Mouse (Mus musculus) liver, embryonic 16.5 days (tissue): ENCODE results near the gene Slc16a10. TPM values are rescaled to one million over a fixed set of nuclear protein-coding genes. Genes with fewer than 3 reads are reported as not detected.
A peak's percentile ranks its signal among the peaks of the same experiment; 100 is the strongest.

Source experiments
- ATAC-seq: fragments of 200-750 bp; cut with Nextera tagmentation; 2 replicates; pipeline ENCODE4 v1.8.0; 2017; ENCODE audit warnings: low read depth, mild to moderate bottlenecking, moderate number of reproducible peaks, moderate library complexity
- H3K27ac ChIP-seq: fragments of 300-500 bp; sonication (generic); 2 replicates; pipeline ENCODE4 v1.5.1; 2014; ENCODE audit warnings: mild to moderate bottlenecking, low read length
- H3K27me3 ChIP-seq: fragments of 300-500 bp; sonication (generic); 2 replicates; pipeline ENCODE4 v1.6.1; 2014; ENCODE audit warnings: low read depth, low read length, mixed read lengths; ENCODE audit not compliant: control insufficient read depth, insufficient read depth
- H3K36me3 ChIP-seq: fragments of 300-500 bp; sonication (generic); 2 replicates; pipeline ENCODE4 v1.6.1; 2014; ENCODE audit warnings: mild to moderate bottlenecking; ENCODE audit not compliant: control insufficient read depth, insufficient read depth
- H3K4me1 ChIP-seq: fragments of 300-500 bp; sonication (generic); 2 replicates; pipeline ENCODE4 v1.6.1; 2014; ENCODE audit warnings: low read depth, low read length, mixed read lengths; ENCODE audit not compliant: control insufficient read depth
- H3K4me2 ChIP-seq: fragments of 300-500 bp; sonication (generic); 2 replicates; pipeline ENCODE4 v1.6.1; 2014; ENCODE audit warnings: low read depth, low read length, mixed read lengths
- H3K4me3 ChIP-seq: fragments of 300-500 bp; sonication (generic); 2 replicates; pipeline ENCODE4 v1.5.1; 2014; ENCODE audit warnings: low read depth, mild to moderate bottlenecking, low read length
- H3K9ac ChIP-seq: fragments of 300-500 bp; sonication (generic); 2 replicates; pipeline ENCODE4 v1.6.1; 2014; ENCODE audit warnings: low read depth, low read length
- H3K9me3 ChIP-seq: fragments of 300-500 bp; sonication (generic); replicated peaks from 2 replicates; pipeline ENCODE4 v1.6.1; 2016; ENCODE audit warnings: low read length; ENCODE audit not compliant: control insufficient read depth
- WGBS: fragments of 180-500 bp; shearing (Covaris S2); extraction: QIAGEN DNeasy Blood & Tissue Kit; methylation state at CpG from one replicate; pipeline ENCODE4 v1.1.7; 2014; ENCODE audit not compliant: insufficient replicate concordance; 5-methylcytosine and 5-hydroxymethylcytosine counted together
- polyA plus RNA-seq: library from polyadenylated mRNA; unstranded; fragments of >200 nt; fragmentation: Nextera tagmentation; extraction: Ambion mirVana; gene quantifications from 2 replicates; pipeline ENCODE4 v1.2.1, GENCODE M21; 2015

Slc16a10 gene
- polyA plus RNA-seq, 1 experiment from 2014 or later: 75.2 TPM

DNA sequence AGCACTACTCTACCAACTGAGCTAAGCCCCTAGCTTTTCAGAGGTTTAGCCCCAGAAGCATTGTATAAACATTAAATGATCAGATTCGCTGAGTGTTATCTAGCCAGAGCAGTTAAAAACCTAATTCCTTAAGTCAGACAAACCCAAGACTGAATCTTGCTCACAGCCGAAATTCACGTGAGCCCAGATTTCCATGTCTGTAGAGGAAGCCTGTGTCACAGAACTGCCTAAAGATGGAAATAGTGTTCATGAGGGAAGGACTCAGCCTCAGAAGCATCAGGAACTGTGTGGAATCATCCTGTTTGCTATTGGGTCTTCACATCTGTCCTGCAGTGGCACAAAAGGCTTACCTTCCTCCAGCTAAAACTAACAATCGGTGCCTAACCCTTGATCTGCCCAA is 2.4 kb downstream of the Slc16a10 start:
- H3K36me3 ChIP-seq: peaks cover 5% of the 10 kb centered on the region; the same call in 1 of the 2 replicates
- peak overlapping the region; percentile 56; the same call in 1 of the 2 replicates for H3K27ac ChIP-seq
- 58% methylated on average over 4 of the region's 4 CpGs for WGBS
- ATAC-seq: no peak
- peak overlapping the region; percentile 98 for H3K9ac ChIP-seq
- no peaks in the 10 kb centered on the region for H3K9me3 ChIP-seq
- H3K4me1 ChIP-seq: peaks cover 59% of the 10 kb centered on the region
- H3K27me3 ChIP-seq: no peaks in the 10 kb centered on the region
- peak overlapping the region; percentile 70 for H3K4me2 ChIP-seq
- peak overlapping the region; percentile 79 for H3K4me3 ChIP-seq

DNA sequence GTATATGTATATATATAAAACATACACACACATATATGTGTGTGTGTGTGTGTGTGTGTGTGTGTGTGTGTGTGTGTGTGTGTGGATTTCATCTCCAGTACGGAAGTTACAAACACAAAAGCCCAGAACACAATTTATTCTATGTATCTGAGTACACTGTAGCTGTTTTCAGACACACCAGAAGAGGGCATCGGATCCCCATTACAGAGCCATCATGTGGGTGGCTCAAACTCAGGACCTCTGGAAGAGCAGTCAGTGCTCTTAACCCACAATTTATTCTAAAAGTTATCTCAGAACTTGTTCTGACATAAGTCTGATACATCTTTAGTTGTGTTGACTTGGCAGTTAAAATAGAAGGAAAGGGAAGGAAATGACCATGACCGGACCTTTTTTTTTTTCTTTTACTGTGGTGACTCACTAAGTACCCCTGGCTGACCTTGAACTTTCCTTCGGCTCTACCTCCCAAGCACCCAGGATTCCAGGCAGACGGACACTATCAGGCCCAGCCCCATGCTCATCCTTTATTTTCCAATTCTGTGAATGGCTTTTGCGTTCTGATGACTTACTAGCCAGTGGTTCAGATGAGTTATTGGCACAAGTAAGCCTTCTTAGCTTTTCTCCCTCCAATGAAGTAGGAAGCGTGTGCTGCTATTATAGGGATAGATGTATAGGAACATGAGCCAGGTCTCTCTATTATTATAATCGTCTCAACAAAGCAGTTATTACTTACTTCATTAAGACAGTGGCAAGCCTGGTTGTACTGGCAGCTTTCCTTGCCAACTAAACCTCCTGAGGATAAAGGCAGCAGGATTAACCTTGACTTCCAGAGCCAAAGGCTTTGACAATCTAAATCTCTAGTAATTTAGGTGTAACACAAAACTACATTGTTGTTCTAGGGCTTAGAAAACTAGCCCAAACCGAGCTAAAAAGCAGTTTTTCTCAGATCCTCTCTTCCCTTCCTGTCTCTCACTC is 6.0 kb downstream of the Slc16a10 start:
- Histone ChIP-seq H3K36me3 (peaks cover 5% of the 10 kb centered on the region; the same call in 1 of the 2 replicates), H3K4me2 (no peak overlapping the region; the same call in 1 of the 2 replicates), H3K9me3 (no peaks in the 10 kb centered on the region), H3K4me1 (peaks cover 79% of the 10 kb centered on the region), H3K9ac (0 out of 2 replicates have a peak overlapping the region, but pooled peaks have one; percentile 16), H3K27me3 (no peaks in the 10 kb centered on the region), H3K4me3 (no peak overlapping the region), H3K27ac (peak overlapping the region; percentile 57)
- WGBS: 63% methylated on average over 9 of the region's 9 CpGs
- ATAC-seq: no peak

DNA sequence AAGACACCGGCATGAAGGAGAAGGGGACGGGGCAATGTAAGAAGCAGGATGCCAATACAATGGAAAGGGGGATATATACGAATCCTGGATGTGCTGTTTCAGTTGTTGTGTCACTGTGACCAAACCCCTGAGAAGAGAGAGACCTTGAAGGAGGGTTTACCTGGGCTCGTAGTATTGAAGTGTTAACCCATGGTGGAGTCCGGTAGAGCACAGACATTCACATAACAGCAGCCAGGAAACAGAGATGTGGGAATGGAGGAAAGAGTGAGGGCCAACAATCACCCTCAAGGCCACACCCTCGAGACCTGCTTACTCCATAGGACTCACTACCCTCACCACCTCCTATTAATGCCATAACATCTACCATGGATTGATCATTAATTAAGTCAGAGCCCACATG is 7.2 kb downstream of the Slc16a10 start:
- H3K4me1 ChIP-seq: peaks cover 86% of the 10 kb centered on the region

DNA sequence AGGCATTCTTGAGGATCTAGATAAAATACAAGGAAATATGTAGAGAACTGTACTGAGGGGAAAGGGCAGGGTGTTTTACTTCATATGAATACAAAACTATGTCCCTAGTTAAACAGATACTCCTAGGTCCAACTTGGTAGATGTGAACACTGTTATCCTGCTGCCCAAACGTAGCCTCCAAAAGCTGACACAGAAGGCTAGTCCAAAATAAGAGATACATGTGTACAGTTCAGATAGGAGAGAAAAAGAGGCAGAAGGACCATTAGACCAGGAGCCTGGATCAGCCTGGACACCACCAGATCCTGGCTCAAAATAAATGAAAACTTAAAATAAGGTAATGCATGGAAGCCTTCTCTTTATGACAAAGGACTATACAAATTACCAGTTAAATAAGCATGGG is 8.4 kb downstream of the Slc16a10 start:
- peak overlapping the region; percentile 54 for H3K4me2 ChIP-seq

More for the DNA sequence above, 7.2 kb downstream of the Slc16a10 start:
- Histone ChIP-seq H3K4me3 (no peak overlapping the region), H3K27ac (peak overlapping the region; percentile 57), H3K4me2 (no peak overlapping the region), H3K9ac (no peak overlapping the region), H3K27me3 (no peaks in the 10 kb centered on the region), H3K9me3 (no peaks in the 10 kb centered on the region), H3K36me3 (peaks cover 7% of the 10 kb centered on the region; the same call in 1 of the 2 replicates)
- WGBS: 89% methylated on average over 6 of the region's 6 CpGs
- no peak for ATAC-seq

DNA sequence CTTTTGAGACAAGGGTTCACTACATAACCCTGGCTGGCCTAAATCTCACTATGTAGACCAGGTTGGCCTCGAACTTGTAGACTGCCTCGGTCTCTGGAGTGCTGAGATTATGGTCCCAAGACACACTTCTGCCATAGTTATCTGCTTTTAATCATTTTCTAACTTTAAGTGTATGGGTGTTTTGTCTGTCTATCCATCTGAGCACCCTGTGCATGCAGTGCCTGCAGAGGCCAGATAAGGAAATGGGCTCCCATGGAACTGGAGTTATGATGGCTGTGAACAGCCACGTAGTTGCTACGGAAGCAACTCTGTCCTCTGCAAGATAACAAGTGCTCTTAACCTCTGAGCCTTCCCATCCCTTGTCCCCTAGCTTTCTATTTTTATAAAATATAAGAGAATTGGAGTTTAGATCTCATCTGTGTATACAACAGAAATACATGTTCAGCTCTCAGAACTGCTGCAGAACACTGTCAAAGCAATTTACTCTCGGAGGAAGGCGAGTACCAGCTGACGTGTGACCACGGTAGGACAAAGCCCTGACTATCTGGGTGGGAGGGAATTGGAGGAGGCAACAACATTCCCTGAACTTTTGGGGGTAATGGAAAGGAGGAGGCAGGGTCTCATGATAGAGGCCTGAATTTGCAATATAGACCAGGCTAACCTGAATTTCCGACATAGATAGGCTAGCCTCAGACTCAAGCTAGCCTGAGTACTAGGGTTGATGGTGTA is 10.2 kb downstream of the Slc16a10 start:
- H3K4me2 ChIP-seq: peak overlapping the region; percentile 52
- ATAC-seq: peak; percentile 98
- H3K27me3 ChIP-seq: no peaks in the 10 kb centered on the region
- H3K27ac ChIP-seq: peak overlapping the region; percentile 95
- WGBS: 19% methylated on average over 9 of the region's 9 CpGs
- H3K36me3 ChIP-seq: 0 out of 2 replicates have a peak, but pooled peaks cover 2% of the 10 kb centered on the region
- peak overlapping the region; percentile 53 for H3K9ac ChIP-seq
- H3K4me1 ChIP-seq: peaks cover 80% of the 10 kb centered on the region
- H3K9me3 ChIP-seq: no peaks in the 10 kb centered on the region
- H3K4me3 ChIP-seq: peak overlapping the region; percentile 33

More for the DNA sequence above, 8.4 kb downstream of the Slc16a10 start:
- Histone ChIP-seq H3K36me3 (0 out of 2 replicates have a peak, but pooled peaks cover 2% of the 10 kb centered on the region), H3K9ac (peak overlapping the region; percentile 53), H3K4me3 (no peak overlapping the region), H3K4me1 (peaks cover 88% of the 10 kb centered on the region), H3K9me3 (no peaks in the 10 kb centered on the region), H3K27ac (peak overlapping the region; percentile 95), H3K27me3 (no peaks in the 10 kb centered on the region)
- 32% methylated on average over 1 of the region's 1 CpGs for WGBS
- no peak for ATAC-seq

DNA sequence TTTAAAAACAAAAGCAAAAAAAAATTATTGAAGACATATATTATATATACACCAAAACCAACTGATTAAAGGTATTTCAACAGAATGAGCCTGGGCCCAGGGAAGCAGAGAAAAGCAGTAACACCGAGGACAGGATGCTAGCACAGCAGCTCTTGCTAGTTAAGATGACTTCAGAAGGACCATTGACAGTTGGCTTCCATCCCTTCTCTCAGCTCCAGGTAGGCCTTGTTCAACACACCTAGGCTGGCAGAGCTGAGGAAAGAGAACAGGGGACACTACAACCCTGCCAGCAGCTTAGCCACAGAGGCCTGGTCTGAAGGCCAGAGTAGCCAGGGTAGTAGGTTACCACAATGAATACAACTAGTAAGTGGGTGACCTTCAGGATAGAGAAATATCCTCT is 11.9 kb downstream of the Slc16a10 start:
- Histone ChIP-seq H3K36me3 (0 out of 2 replicates have a peak, but pooled peaks cover 2% of the 10 kb centered on the region), H3K9ac (peak overlapping the region; percentile 41; the same call in 1 of the 2 replicates), H3K27me3 (no peaks in the 10 kb centered on the region), H3K9me3 (no peaks in the 10 kb centered on the region), H3K4me2 (no peak overlapping the region), H3K27ac (peak overlapping the region; percentile 75), H3K4me1 (peaks cover 79% of the 10 kb centered on the region), H3K4me3 (no peak overlapping the region)
- ATAC-seq: no peak
- 72% methylated on average over 1 of the region's 1 CpGs for WGBS

DNA sequence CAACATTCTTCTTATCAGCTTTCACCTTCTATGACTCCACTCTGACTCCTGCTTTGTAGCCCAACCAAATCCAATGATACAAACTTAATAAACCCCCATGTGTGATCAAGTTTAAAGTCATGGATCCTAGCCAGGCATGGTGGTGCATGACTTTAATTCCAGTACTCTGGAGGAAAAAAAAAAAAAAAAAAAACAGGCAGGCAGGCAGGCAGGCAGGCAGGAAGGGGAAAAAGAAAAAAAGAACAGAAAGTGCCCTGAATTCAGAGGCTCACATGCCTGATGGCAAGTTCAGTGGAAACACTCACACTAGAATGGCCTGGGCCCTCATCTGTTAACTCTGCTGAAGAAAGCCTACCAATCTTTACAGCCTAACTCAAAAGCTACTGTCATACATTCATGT is 12.9 kb downstream of the Slc16a10 start:
- no peak for ATAC-seq
- H3K9ac ChIP-seq: peak overlapping the region; percentile 1; the same call in 1 of the 2 replicates
- H3K9me3 ChIP-seq: no peaks in the 10 kb centered on the region
- H3K4me1 ChIP-seq: peaks cover 78% of the 10 kb centered on the region
- peak overlapping the region; percentile 2; the same call in 1 of the 2 replicates for H3K4me2 ChIP-seq
- H3K4me3 ChIP-seq: no peak overlapping the region
- H3K27me3 ChIP-seq: no peaks in the 10 kb centered on the region
- 0 out of 2 replicates have a peak, but pooled peaks cover 2% of the 10 kb centered on the region for H3K36me3 ChIP-seq
- H3K27ac ChIP-seq: peak overlapping the region; percentile 68

DNA sequence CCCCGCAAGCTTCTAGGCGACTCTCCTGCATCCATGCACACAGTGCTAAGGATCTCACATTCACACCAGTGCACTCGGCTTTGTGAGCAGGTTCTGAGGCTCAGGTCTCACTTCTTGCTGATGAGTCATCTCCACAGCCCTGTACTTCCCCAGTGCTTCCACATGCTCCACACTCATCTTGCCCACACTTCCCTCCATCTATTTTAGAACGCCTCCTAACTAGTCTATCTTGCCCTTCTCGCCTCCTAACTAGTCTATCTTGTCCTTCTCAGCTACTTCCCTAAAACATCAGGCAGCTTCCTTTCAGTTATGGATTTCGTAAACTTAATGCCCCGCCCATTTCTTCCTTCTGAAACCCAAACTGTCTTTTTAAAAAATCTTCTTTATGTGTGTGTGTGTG is 13.6 kb downstream of the Slc16a10 start:
- no peak overlapping the region; the same call in 1 of the 2 replicates for H3K4me2 ChIP-seq
- peak overlapping the region; percentile 68 for H3K27ac ChIP-seq
- no peaks in the 10 kb centered on the region for H3K9me3 ChIP-seq
- H3K36me3 ChIP-seq: 0 out of 2 replicates have a peak, but pooled peaks cover 2% of the 10 kb centered on the region
- no peak overlapping the region for H3K9ac ChIP-seq
- peaks cover 79% of the 10 kb centered on the region for H3K4me1 ChIP-seq
- no peaks in the 10 kb centered on the region for H3K27me3 ChIP-seq
- WGBS: 43% methylated on average over 7 of the region's 7 CpGs
- ATAC-seq: no peak
- no peak overlapping the region for H3K4me3 ChIP-seq
